ENCODE assay signal across 15 mouse cellular contexts in the genomic region with DNA sequence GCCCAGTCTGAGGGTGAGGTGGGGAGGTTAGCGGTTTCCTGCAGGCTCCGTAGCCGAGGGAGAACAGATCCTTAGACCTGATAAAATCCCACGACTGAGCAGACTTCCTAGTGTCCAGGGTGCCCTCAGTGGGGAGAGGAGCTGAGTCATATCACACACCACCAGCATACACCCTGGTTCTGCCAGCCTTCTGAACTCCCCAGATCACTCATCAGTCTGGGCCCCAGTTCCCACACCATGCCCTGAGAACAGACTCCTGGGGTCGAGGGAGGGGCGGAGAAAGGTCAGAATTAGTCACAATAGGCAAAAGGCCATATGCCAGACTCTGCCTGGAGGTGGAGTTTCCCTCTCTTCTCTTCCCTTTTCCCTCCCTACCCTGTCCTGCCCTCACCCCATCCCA. TPM values are rescaled to one million over a fixed set of nuclear protein-coding genes. Genes with fewer than 3 reads are reported as not detected.
DNase-seq lines count a peak whose midpoint lies in the region; ATAC-seq and TF ChIP-seq lines count a peak whose summit lies in the region.
"Had no signal": no experiment of that assay in that cellular context is flagged by ENCODE, and none has a peak within 500 bp of the region (broad histone marks: within the 10 kb centered on the region; RNA-seq: fewer than 3 reads in every experiment).

No protein-coding gene starts in this region.

- H3K79me2 ChIP-seq in myocyte (ENCODE audit: control insufficient read depth, insufficient read depth): no peaks in the 10 kb centered on the region

- H3K27ac ChIP-seq in hindbrain, embryonic 10.5 days: peak overlapping the region; percentile 54; the same call in 1 of the 2 replicates
- no peak overlapping the region for H3K27ac ChIP-seq in hindbrain, embryonic 13.5 days
- H3K27ac ChIP-seq in forebrain, embryonic 15.5 days (replicated peaks): no peak overlapping the region
- H3K27ac ChIP-seq: heart, embryonic 15.5 days had no signal

- TF ChIP-seq POLR2A in myocyte (IDR thresholded peaks at IDR 0.05; ENCODE audit: insufficient read length, low read depth): no peak

- no peak overlapping the region for H3ac ChIP-seq in myocyte (ENCODE audit: control insufficient read depth, insufficient read length)

- no peak overlapping the region for H3K9ac ChIP-seq in hindbrain, embryonic 13.5 days
- no peak overlapping the region for H3K9ac ChIP-seq in forebrain, embryonic 15.5 days (replicated peaks)
- H3K9ac ChIP-seq: heart, embryonic 15.5 days had no signal

- no peaks in the 10 kb centered on the region for H3K36me3 ChIP-seq in hindbrain, embryonic 10.5 days
- H3K36me3 ChIP-seq in hindbrain, embryonic 13.5 days: no peaks in the 10 kb centered on the region
- H3K36me3 ChIP-seq in myocyte (ENCODE audit: control insufficient read depth, insufficient read depth): no peaks in the 10 kb centered on the region
- H3K36me3 ChIP-seq in forebrain, embryonic 15.5 days: no peaks in the 10 kb centered on the region
- H3K36me3 ChIP-seq: heart, embryonic 15.5 days had no signal

- DNase-seq in hindbrain, embryonic 10.5 days (ENCODE audit: low spot score): peak; percentile 29
- DNase-seq in CD4-positive helper T cell, adult 2 months (ENCODE audit: low read depth, low spot score): peak; percentile 75
- DNase-seq in adrenal gland, postnatal 4 days (ENCODE audit: low spot score in 2 of 2): no peak
- DNase-seq: adrenal gland, postnatal 14 days; cerebellum, postnatal 36 days; gastrocnemius, postnatal 36 days; lung, adult 2 months had no signal

- ATAC-seq in hindbrain, embryonic 13.5 days (ENCODE audit: low FRiP score): no peak
- peak; percentile 64 for ATAC-seq in activated CD4-positive, CD25-positive, alpha-beta regulatory T cell, adult 4 months
- ATAC-seq in forebrain, embryonic 15.5 days (replicated peaks): no peak

- peaks cover 32% of the 10 kb centered on the region for H3K4me1 ChIP-seq in hindbrain, embryonic 10.5 days (replicated peaks)
- H3K4me1 ChIP-seq in hindbrain, embryonic 13.5 days (replicated peaks): peaks cover 15% of the 10 kb centered on the region
- peaks cover 8% of the 10 kb centered on the region for H3K4me1 ChIP-seq in forebrain, embryonic 15.5 days

- no peaks in the 10 kb centered on the region for H3K9me3 ChIP-seq in hindbrain, embryonic 10.5 days
- H3K9me3 ChIP-seq in hindbrain, embryonic 13.5 days: no peaks in the 10 kb centered on the region
- no peaks in the 10 kb centered on the region for H3K9me3 ChIP-seq in forebrain, embryonic 15.5 days
- H3K9me3 ChIP-seq: heart, embryonic 15.5 days; megakaryocyte, embryonic 14.5 days had no signal

- no peak overlapping the region for H3K4me2 ChIP-seq in hindbrain, embryonic 13.5 days
- H3K4me2 ChIP-seq in myocyte (ENCODE audit: low read depth): peak overlapping the region; percentile 37
- no peak overlapping the region for H3K4me2 ChIP-seq in forebrain, embryonic 15.5 days (replicated peaks)
- H3K4me2 ChIP-seq: heart, embryonic 15.5 days had no signal

- WGBS in hindbrain, embryonic 10.5 days: 31% methylated on average over 6 of the region's 6 CpGs
- WGBS in hindbrain, embryonic 13.5 days: 35% methylated on average over 6 of the region's 6 CpGs
- 51% methylated on average over 6 of the region's 6 CpGs for WGBS in forebrain, embryonic 15.5 days

- peaks cover 41% of the 10 kb centered on the region for H3K27me3 ChIP-seq in hindbrain, embryonic 10.5 days (ENCODE audit: insufficient read depth, poor library complexity, severe bottlenecking)
- peaks cover 40% of the 10 kb centered on the region for H3K27me3 ChIP-seq in hindbrain, embryonic 13.5 days
- H3K27me3 ChIP-seq in myocyte (ENCODE audit: control insufficient read depth, insufficient read depth, insufficient read length): peaks cover 8% of the 10 kb centered on the region
- peaks cover 15% of the 10 kb centered on the region; the same call in 1 of the 2 replicates for H3K27me3 ChIP-seq in forebrain, embryonic 15.5 days

- no peak overlapping the region for H3K4me3 ChIP-seq in hindbrain, embryonic 10.5 days
- H3K4me3 ChIP-seq in hindbrain, embryonic 13.5 days: no peak overlapping the region
- no peak overlapping the region for H3K4me3 ChIP-seq in myocyte
- H3K4me3 ChIP-seq in forebrain, embryonic 15.5 days: no peak overlapping the region
- H3K4me3 ChIP-seq: heart, embryonic 15.5 days; megakaryocyte, embryonic 14.5 days had no signal

TF ChIP-seq in myocyte, 11 proteins besides CTCF, POLR2A, EP300 and RAD21:
- TF ChIP-seq REST (IDR thresholded peaks at IDR 0.05; ENCODE audit: insufficient read depth, insufficient read length) (no peak), MYOD1 (IDR thresholded peaks at IDR 0.05; ENCODE audit: control insufficient read depth in 1 of 3, insufficient read length in 2 of 3, low read depth in 2 of 3) (peak in 1 of 3 experiments; percentile 2)
TF ChIP-seq in myocyte: peak in this region for 1.

RNA-seq across cellular contexts. Expression of gene Gpr25, which starts 5.5 kb away (rescaled TPM):
- polyA plus RNA-seq in hindbrain, embryonic 10.5 days (2016; fragmentation: Nextera tagmentation; extraction: Ambion mirVana): not detected in 2 replicates
- polyA plus RNA-seq in hindbrain, embryonic 13.5 days (2015; fragmentation: Nextera tagmentation; extraction: Ambion mirVana): 0.16 and 0.26 TPM in 2 replicates
- polyA plus RNA-seq in activated CD4-positive, CD25-positive, alpha-beta regulatory T cell, adult 4 months (2017; shearing (Covaris generic)): not detected
- polyA plus RNA-seq in myocyte (2012; fragmentation: generic; extraction: Trizol): 0.18 TPM
- polyA plus RNA-seq in forebrain, embryonic 15.5 days (2015; fragmentation: Nextera tagmentation; extraction: Ambion mirVana): 0.34 and 0.41 TPM in 2 replicates
- total RNA-seq in adrenal gland, postnatal 4 days (2021): not detected
- total RNA-seq: adrenal gland, postnatal 14 days; gastrocnemius, postnatal 36 days had no signal
- polyA plus RNA-seq: intestine, embryonic 14.5 days; kidney, embryonic 16.5 days had no signal

RNA-seq across cellular contexts. Expression of gene Inava, which starts 21.1 kb away (rescaled TPM):
- 19.8 and 25.6 TPM in 2 replicates for polyA plus RNA-seq in hindbrain, embryonic 10.5 days (2016; fragmentation: Nextera tagmentation; extraction: Ambion mirVana)
- polyA plus RNA-seq in hindbrain, embryonic 13.5 days (2015; fragmentation: Nextera tagmentation; extraction: Ambion mirVana): 3.4 and 3.5 TPM in 2 replicates
- not detected for polyA plus RNA-seq in activated CD4-positive, CD25-positive, alpha-beta regulatory T cell, adult 4 months (2017; shearing (Covaris generic))
- polyA plus RNA-seq in myocyte (2012; fragmentation: generic; extraction: Trizol): 11.1 TPM
- polyA plus RNA-seq in forebrain, embryonic 15.5 days (2015; fragmentation: Nextera tagmentation; extraction: Ambion mirVana): 4.4 and 6.6 TPM in 2 replicates
- total RNA-seq in adrenal gland, postnatal 4 days (2021): 1 to 10 TPM in 1 of 2 experiments, under 1 TPM in 1; 0.62 to 4.1 TPM
- total RNA-seq: adrenal gland, postnatal 14 days; gastrocnemius, postnatal 36 days had no signal

RNA-seq across cellular contexts. Expression of gene Mroh3, which starts 42.5 kb away (rescaled TPM):
- 0.40 and 0.47 TPM in 2 replicates for polyA plus RNA-seq in hindbrain, embryonic 10.5 days (2016; fragmentation: Nextera tagmentation; extraction: Ambion mirVana)
- polyA plus RNA-seq in hindbrain, embryonic 13.5 days (2015; fragmentation: Nextera tagmentation; extraction: Ambion mirVana): not detected in 2 replicates
- polyA plus RNA-seq in activated CD4-positive, CD25-positive, alpha-beta regulatory T cell, adult 4 months (2017; shearing (Covaris generic)): not detected
- polyA plus RNA-seq in myocyte (2012; fragmentation: generic; extraction: Trizol): 0.16 TPM
- polyA plus RNA-seq in forebrain, embryonic 15.5 days (2015; fragmentation: Nextera tagmentation; extraction: Ambion mirVana): not detected in 2 replicates
- total RNA-seq in adrenal gland, postnatal 4 days (2021): not detected
- total RNA-seq: adrenal gland, postnatal 14 days; gastrocnemius, postnatal 36 days had no signal
- polyA plus RNA-seq: heart, embryonic 15.5 days had no signal

Comparison
In these comparisons a context has a peak if more than half of its experiments do, and no peak if none do; other contexts are left out.
1. DNase-seq: peak in hindbrain, embryonic 10.5 days (single experiment) and CD4-positive helper T cell, adult 2 months (single experiment); none in adrenal gland, postnatal 4 days (0 of 2).